Mouse (Mus musculus) forebrain, embryonic 10.5 days (tissue): ENCODE measurements around the gene Olfr548-ps1. TPM values are rescaled to one million over a fixed set of nuclear protein-coding genes. Genes with fewer than 3 reads are reported as not detected.

Source experiments
- polyA plus RNA-seq: library from polyadenylated mRNA; unstranded; fragments of >200 nt; fragmentation: Nextera tagmentation; extraction: Ambion mirVana; gene quantifications from 2 replicates; pipeline ENCODE4 v1.2.1, GENCODE M21; 2016

Olfr548-ps1 gene
- polyA plus RNA-seq, 1 experiment from 2014 or later = not detected

Other genes with a start within 250 kb of the Olfr548-ps1 start
- 296 and 311 TPM in 2 replicates for gene Rrm1, start 99.2 kb upstream of the Olfr548-ps1 start, polyA plus RNA-seq
- gene Olfr543, start 59.2 kb upstream of the Olfr548-ps1 start, polyA plus RNA-seq = 0.19 and 0.55 TPM in 2 replicates
- gene Olfr544, start 52.6 kb upstream of the Olfr548-ps1 start, polyA plus RNA-seq = 0.06 and 0.14 TPM in 2 replicates
- 0.05 and 0.17 TPM in 2 replicates for gene Olfr545, start 41.3 kb upstream of the Olfr548-ps1 start, polyA plus RNA-seq
- not detected in 2 replicates for gene Olfr547, start 6.1 kb upstream of the Olfr548-ps1 start, polyA plus RNA-seq
- gene Olfr549, start 9.0 kb downstream of the Olfr548-ps1 start, polyA plus RNA-seq = not detected in 2 replicates
- 0.25 and 0.33 TPM in 2 replicates for gene Trim21, start 24.6 kb downstream of the Olfr548-ps1 start, polyA plus RNA-seq
- not detected in 2 replicates for gene Olfr550, start 30.5 kb downstream of the Olfr548-ps1 start, polyA plus RNA-seq
- gene Olfr551, start 51.0 kb downstream of the Olfr548-ps1 start, polyA plus RNA-seq = not detected in 2 replicates
- gene Olfr552, start 56.9 kb downstream of the Olfr548-ps1 start, polyA plus RNA-seq = not detected in 2 replicates
- gene Olfr553, start 77.3 kb downstream of the Olfr548-ps1 start, polyA plus RNA-seq = not detected in 2 replicates
- not detected in 2 replicates for gene Olfr554, start 97.5 kb downstream of the Olfr548-ps1 start, polyA plus RNA-seq
- gene Olfr555, start 117.9 kb downstream of the Olfr548-ps1 start, polyA plus RNA-seq = not detected in 2 replicates
- not detected in 2 replicates for gene Olfr556, start 124.0 kb downstream of the Olfr548-ps1 start, polyA plus RNA-seq
- 9.3 and 10.9 TPM in 2 replicates for gene Trim68, start 146.4 kb downstream of the Olfr548-ps1 start, polyA plus RNA-seq
- not detected in 2 replicates for gene Olfr557, start 155.0 kb downstream of the Olfr548-ps1 start, polyA plus RNA-seq
- gene Olfr558, start 161.3 kb downstream of the Olfr548-ps1 start, polyA plus RNA-seq = not detected in 2 replicates
- gene Olfr33, start 178.2 kb downstream of the Olfr548-ps1 start, polyA plus RNA-seq = not detected in 2 replicates
- gene Olfr559, start 186.6 kb downstream of the Olfr548-ps1 start, polyA plus RNA-seq = not detected in 2 replicates
- not detected in 2 replicates for gene Olfr560, start 218.5 kb downstream of the Olfr548-ps1 start, polyA plus RNA-seq
- gene Olfr78, start 218.6 kb downstream of the Olfr548-ps1 start, polyA plus RNA-seq = not detected in 2 replicates
- gene Olfr561, start 230.3 kb downstream of the Olfr548-ps1 start, polyA plus RNA-seq = not detected in 2 replicates